Mouse (Mus musculus) E14TG2a.4 (cell line): Measurements from ENCODE around the gene Ice2.
A peak's percentile ranks its signal among the peaks of the same experiment; 100 is the strongest.

Experiments used
- H3K27me3 ChIP-seq: 2 replicates; pipeline ENCODE4 v1.6.1; 2014; ENCODE audit warnings: low read length, control low read depth; ENCODE audit not compliant: insufficient read depth
- H3K36me3 ChIP-seq: 2 replicates; pipeline ENCODE4 v1.6.1; 2014; ENCODE audit warnings: low read length, control low read depth; ENCODE audit not compliant: insufficient read depth
- H3K4me1 ChIP-seq: replicated peaks from 2 replicates; pipeline ENCODE4 v1.6.1; 2014; ENCODE audit warnings: low read depth, low read length, control low read depth
- H3K4me3 ChIP-seq: replicated peaks from 2 replicates; pipeline ENCODE4 v1.5.1; 2014; ENCODE audit warnings: mild to moderate bottlenecking, low read length
- H3K9me3 ChIP-seq: 2 replicates; pipeline ENCODE4 v1.6.1; 2014; ENCODE audit warnings: low read length, control low read depth
- CTCF ChIP-seq: conservative IDR thresholded peaks from 2 replicates; pipeline ENCODE4 v1.5.1; 2014; ENCODE audit warnings: low read length
- NANOG ChIP-seq: IDR thresholded peaks from 2 replicates; pipeline ENCODE4 v1.6.1; 2014; ENCODE audit warnings: borderline replicate concordance, low read length, mixed read lengths
- POU5F1 ChIP-seq: IDR thresholded peaks from 2 replicates; pipeline ENCODE4 v1.6.1; 2014; ENCODE audit warnings: low read length, borderline replicate concordance

Ice2 gene

GRCm38 (mm10) chr9:69384905-69385304, 12.8 kb upstream of the Ice2 start:
- H3K4me3 ChIP-seq, result no peak overlapping the region
- no peaks in the 10 kb centered on the region for H3K9me3 ChIP-seq
- peaks cover 8% of the 10 kb centered on the region; the same call in 1 of the 2 replicates for H3K4me1 ChIP-seq
- no peaks in the 10 kb centered on the region for H3K36me3 ChIP-seq
- TF ChIP-seq CTCF, result no peak
- TF ChIP-seq NANOG, result no peak
- TF ChIP-seq POU5F1, result no peak
- H3K27me3 ChIP-seq, result no peaks in the 10 kb centered on the region; the same call in 1 of the 2 replicates

- peaks cover 16% of the 10 kb centered on the region for H3K4me1 ChIP-seq
Observed at GRCm38 (mm10) chr9:69387296-69387695, 10.4 kb upstream of the Ice2 start.

GRCm38 (mm10) chr9:69390631-69391030, 7.1 kb upstream of the Ice2 start:
- H3K36me3 ChIP-seq, result no peaks in the 10 kb centered on the region
- H3K9me3 ChIP-seq, result no peaks in the 10 kb centered on the region
- H3K27me3 ChIP-seq, result no peaks in the 10 kb centered on the region
- TF ChIP-seq NANOG, result no peak
- TF ChIP-seq CTCF, result no peak
- TF ChIP-seq POU5F1, result no peak
- H3K4me1 ChIP-seq, result peaks cover 8% of the 10 kb centered on the region
- no peak overlapping the region for H3K4me3 ChIP-seq

More at GRCm38 (mm10) chr9:69387296-69387695, 10.4 kb upstream of the Ice2 start:
- H3K27me3 ChIP-seq, result no peaks in the 10 kb centered on the region
- H3K36me3 ChIP-seq, result no peaks in the 10 kb centered on the region
- TF ChIP-seq POU5F1 (no peak), NANOG (no peak), CTCF (no peak)
- H3K9me3 ChIP-seq, result no peaks in the 10 kb centered on the region
- H3K4me3 ChIP-seq, result no peak overlapping the region

- TF ChIP-seq CTCF (no peak), NANOG (no peak), POU5F1 (no peak)
- Histone ChIP-seq H3K27me3 (no peaks in the 10 kb centered on the region), H3K4me3 (no peak overlapping the region), H3K4me1 (peaks cover 17% of the 10 kb centered on the region), H3K9me3 (no peaks in the 10 kb centered on the region), H3K36me3 (no peaks in the 10 kb centered on the region)
Observed at GRCm38 (mm10) chr9:69394234-69394633, 3.5 kb upstream of the Ice2 start.

GRCm38 (mm10) chr9:69397432-69397759, 310 bp upstream of the Ice2 start:
- no peak for TF ChIP-seq CTCF
- TF ChIP-seq POU5F1, result no peak
- TF ChIP-seq NANOG, result no peak
- Histone ChIP-seq H3K4me3 (peak overlapping the region; percentile 86), H3K27me3 (no peaks in the 10 kb centered on the region), H3K4me1 (peaks cover 9% of the 10 kb centered on the region), H3K36me3 (no peaks in the 10 kb centered on the region; the same call in 1 of the 2 replicates), H3K9me3 (no peaks in the 10 kb centered on the region)

GRCm38 (mm10) chr9:69398453-69398850, 746 bp downstream of the Ice2 start:
- peaks cover 9% of the 10 kb centered on the region for H3K4me1 ChIP-seq
- H3K9me3 ChIP-seq, result no peaks in the 10 kb centered on the region
- no peak for TF ChIP-seq CTCF
- TF ChIP-seq NANOG, result no peak
- TF ChIP-seq POU5F1, result no peak
- H3K4me3 ChIP-seq, result peak overlapping the region; percentile 86
- no peaks in the 10 kb centered on the region for H3K27me3 ChIP-seq
- H3K36me3 ChIP-seq, result no peaks in the 10 kb centered on the region; the same call in 1 of the 2 replicates

- H3K4me1 ChIP-seq, result no peaks in the 10 kb centered on the region
- H3K27me3 ChIP-seq, result no peaks in the 10 kb centered on the region
- no peaks in the 10 kb centered on the region for H3K9me3 ChIP-seq
- no peak overlapping the region for H3K4me3 ChIP-seq
- no peaks in the 10 kb centered on the region; the same call in 1 of the 2 replicates for H3K36me3 ChIP-seq
- TF ChIP-seq NANOG (no peak), CTCF (no peak), POU5F1 (no peak)
Observed at GRCm38 (mm10) chr9:69404671-69405070, 7.0 kb downstream of the Ice2 start.

- Histone ChIP-seq H3K4me1 (peaks cover 13% of the 10 kb centered on the region), H3K9me3 (no peaks in the 10 kb centered on the region), H3K4me3 (no peak overlapping the region), H3K27me3 (no peaks in the 10 kb centered on the region), H3K36me3 (peaks cover 37% of the 10 kb centered on the region)
- TF ChIP-seq CTCF, result 0 out of 2 replicates have a peak, but pooled peaks have one; percentile 3
- TF ChIP-seq POU5F1, result no peak
Observed at GRCm38 (mm10) chr9:69419476-69419875, 21.8 kb downstream of the Ice2 start.

- Histone ChIP-seq H3K4me3 (no peak overlapping the region), H3K9me3 (no peaks in the 10 kb centered on the region), H3K27me3 (no peaks in the 10 kb centered on the region), H3K4me1 (no peaks in the 10 kb centered on the region; the same call in 1 of the 2 replicates), H3K36me3 (peaks cover 22% of the 10 kb centered on the region)
- TF ChIP-seq NANOG, result no peak
- TF ChIP-seq CTCF, result no peak
- no peak for TF ChIP-seq POU5F1
Observed at GRCm38 (mm10) chr9:69430531-69430930, 32.8 kb downstream of the Ice2 start.
